ENCODE assay signal across 23 mouse cellular contexts in the genomic region with DNA sequence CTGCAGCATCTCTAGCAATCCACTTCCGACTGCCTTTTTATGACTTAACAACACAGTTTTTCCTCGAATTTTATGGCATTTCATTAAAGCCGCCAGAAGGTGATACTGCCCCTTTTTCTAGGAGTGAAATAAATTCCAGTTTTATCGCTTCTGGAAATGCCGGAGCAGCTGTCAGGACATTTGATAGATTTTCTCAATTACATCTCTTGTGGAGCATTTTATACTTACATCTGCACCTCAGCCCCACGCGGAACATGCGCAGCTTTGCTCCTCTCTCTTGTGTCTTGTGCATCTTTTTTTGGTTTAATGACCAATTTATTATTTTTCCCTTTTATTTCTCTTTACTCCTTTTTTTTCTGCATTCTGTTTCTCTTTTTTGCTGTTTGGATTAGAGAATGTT.
"Had no signal": no experiment of that assay in that cellular context is flagged by ENCODE, and none has a peak within 500 bp of the region (broad histone marks: within the 10 kb centered on the region; RNA-seq: fewer than 3 reads in every experiment).

No protein-coding gene starts in this region.

- H3K36me3 ChIP-seq: limb, embryonic 10.5 days; limb, embryonic 13.5 days; liver, embryonic 12.5 days; liver, embryonic 15.5 days; lung, embryonic 15.5 days; midbrain, embryonic 10.5 days; midbrain, embryonic 13.5 days; stomach, embryonic 15.5 days had no signal

- H3K4me1 ChIP-seq: limb, embryonic 13.5 days; liver, embryonic 12.5 days; liver, embryonic 15.5 days; lung, embryonic 15.5 days; megakaryocyte, embryonic 14.5 days; midbrain, embryonic 10.5 days; midbrain, embryonic 13.5 days; stomach, embryonic 15.5 days had no signal

- ATAC-seq: intestine, postnatal 0 days; liver, embryonic 12.5 days; midbrain, embryonic 13.5 days; midbrain, embryonic 16.5 days had no signal

- H3K4me3 ChIP-seq: layer of hippocampus, adult 2 months; limb, embryonic 10.5 days; limb, embryonic 13.5 days; liver, embryonic 12.5 days; liver, embryonic 15.5 days; lung, embryonic 15.5 days; megakaryocyte, embryonic 14.5 days; midbrain, embryonic 10.5 days; midbrain, embryonic 13.5 days; myocyte; stomach, embryonic 15.5 days had no signal

- H3K27ac ChIP-seq: layer of hippocampus, adult 2 months; limb, embryonic 10.5 days; limb, embryonic 13.5 days; liver, embryonic 12.5 days; liver, embryonic 15.5 days; lung, embryonic 15.5 days; midbrain, embryonic 10.5 days; midbrain, embryonic 13.5 days; stomach, embryonic 15.5 days had no signal

- H3K4me2 ChIP-seq: limb, embryonic 13.5 days; liver, embryonic 12.5 days; liver, embryonic 15.5 days; lung, embryonic 15.5 days; midbrain, embryonic 13.5 days; stomach, embryonic 15.5 days had no signal

- H3K9ac ChIP-seq: limb, embryonic 13.5 days; liver, embryonic 12.5 days; liver, embryonic 15.5 days; lung, embryonic 15.5 days; midbrain, embryonic 13.5 days; stomach, embryonic 15.5 days had no signal

- H3K9me3 ChIP-seq: limb, embryonic 10.5 days; limb, embryonic 13.5 days; liver, embryonic 12.5 days; liver, embryonic 15.5 days; lung, embryonic 15.5 days; megakaryocyte, embryonic 14.5 days; midbrain, embryonic 10.5 days; midbrain, embryonic 13.5 days; stomach, embryonic 15.5 days had no signal

- DNase-seq: kidney, adult 8-10 months; kidney, postnatal 25 days; layer of hippocampus, adult 9-11 months; liver; lung, adult 18-20 months; lung, postnatal 10 days; lung, postnatal 36 days; right cerebral cortex, postnatal 25 days; spleen, adult 18-20 months; thymus, postnatal 25 days had no signal

- H3K27me3 ChIP-seq: limb, embryonic 13.5 days; liver, embryonic 12.5 days; liver, embryonic 15.5 days; lung, embryonic 15.5 days; megakaryocyte, embryonic 14.5 days; midbrain, embryonic 13.5 days; stomach, embryonic 15.5 days had no signal
